Mouse (Mus musculus): Measurements from ENCODE around the gene Tmem63a.

DNA sequence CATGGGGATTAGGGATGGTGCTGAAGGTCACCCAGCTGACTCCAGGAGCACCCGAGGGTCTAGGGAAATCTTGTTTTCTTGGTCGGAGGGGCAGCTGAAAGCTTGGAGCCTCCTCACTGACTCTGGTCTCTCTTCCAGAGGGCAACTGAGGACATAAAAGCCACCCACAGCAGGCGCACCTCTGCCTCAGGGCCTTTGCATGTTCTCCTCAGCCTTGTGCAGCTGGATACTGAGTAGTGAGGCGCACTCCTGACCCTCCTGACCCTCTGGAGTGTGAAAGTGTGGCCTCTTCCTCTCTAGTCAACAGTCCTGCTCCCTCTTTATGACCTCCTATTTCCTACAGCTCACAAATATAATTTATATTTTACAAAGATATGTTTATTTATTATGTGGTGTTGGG, 73.9 kb downstream of the Tmem63a start:
- TF ChIP-seq CTCF (IDR thresholded peaks at IDR 0.05; ENCODE audit: control insufficient read depth, insufficient read depth, insufficient replicate concordance, low read depth, low read length), result no peak
- no peak for TF ChIP-seq POLR2A (IDR thresholded peaks at IDR 0.05; ENCODE audit: control insufficient read depth, low read depth, low read length)
